Mouse (Mus musculus) thymus, adult 2 months (tissue): ENCODE results near the gene St6gal2.

Experiments used
- CTCF ChIP-seq: fragments of 200-500 bp; IDR thresholded peaks from 2 replicates; pipeline ENCODE4 v1.5.1; 2012; ENCODE audit warnings: mild to moderate bottlenecking, control low read depth, low read length, moderate library complexity, borderline replicate concordance; ENCODE audit not compliant: control insufficient read depth, poor library complexity, insufficient read depth; ENCODE audit errors: extremely low read depth
- POLR2A ChIP-seq: fragments of 200-500 bp; IDR thresholded peaks from 2 replicates; pipeline ENCODE4 v1.6.1; 2012; ENCODE audit warnings: mild to moderate bottlenecking, low read length, control low read depth, moderate library complexity; ENCODE audit not compliant: control insufficient read depth, poor library complexity, insufficient read depth; ENCODE audit errors: extremely low read depth

DNA sequence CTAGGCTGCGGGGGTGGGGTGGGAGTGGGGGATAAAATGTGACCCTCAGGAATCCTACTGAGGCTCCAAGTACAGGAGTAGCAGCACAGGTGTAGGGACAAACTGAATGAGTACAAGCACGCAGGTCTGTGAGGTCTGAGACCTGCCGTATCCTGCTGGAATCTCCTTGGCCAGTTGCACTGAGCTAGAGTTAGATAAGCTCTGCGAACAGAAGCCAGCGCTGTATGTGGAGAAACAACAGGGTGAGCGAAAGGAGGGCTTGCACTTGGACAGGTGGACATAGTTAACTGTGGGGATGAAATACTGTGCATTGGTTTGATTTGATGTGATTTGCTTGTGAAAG lies 974 bp downstream of the St6gal2 start:
- TF ChIP-seq CTCF (no peak), POLR2A (no peak)
